Mouse (Mus musculus) kidney, adult 2 months (tissue): ENCODE measurements around the gene Gm28041.

Experiments
- CTCF ChIP-seq: fragments of 200-500 bp; conservative IDR thresholded peaks from 2 replicates; pipeline ENCODE4 v1.5.1; 2011; ENCODE audit warnings: low read depth, mild to moderate bottlenecking, control low read depth, low read length, moderate library complexity, mixed read lengths; ENCODE audit not compliant: insufficient read depth, insufficient read length
- POLR2A ChIP-seq: fragments of 200-500 bp; IDR thresholded peaks from one replicate; pipeline ENCODE4 v1.6.1; 2011; ENCODE audit warnings: low read depth, low read length, control low read depth

GRCm38 (mm10) chr13:67416811-67417210 lies 41.3 kb upstream of the Gm28041 start:
- TF ChIP-seq CTCF (no peak), POLR2A (no peak)
